In the genomic region with DNA sequence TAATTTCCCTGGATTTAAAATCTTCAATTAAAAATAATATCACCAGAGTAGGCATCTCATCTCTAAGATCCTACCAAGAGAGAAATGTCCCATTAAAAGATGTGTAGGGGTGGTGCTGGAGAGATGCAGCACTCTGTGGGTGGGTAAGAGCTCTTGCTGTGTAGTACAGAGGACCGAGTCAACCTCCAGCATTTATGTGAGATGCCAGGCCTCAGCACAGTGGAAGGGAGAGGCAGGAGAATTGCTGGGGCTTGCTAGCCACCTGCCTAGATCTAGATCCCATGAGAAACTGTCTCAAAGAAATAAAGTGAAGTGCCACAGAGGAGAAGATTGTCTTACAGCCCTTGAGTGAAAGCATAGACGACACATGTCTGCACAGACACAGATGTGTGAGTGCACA, we compare ENCODE assay signal across 18 mouse cellular contexts. TPM values are rescaled to one million over a fixed set of nuclear protein-coding genes. Genes with fewer than 3 reads are reported as not detected.
DNase-seq lines count a peak whose midpoint lies in the region; ATAC-seq and TF ChIP-seq lines count a peak whose summit lies in the region.
"Had no signal": no experiment of that assay in that cellular context is flagged by ENCODE, and none has a peak within 500 bp of the region (broad histone marks: within the 10 kb centered on the region; RNA-seq: fewer than 3 reads in every experiment).

No protein-coding gene starts in this region.

- H3K9ac ChIP-seq in liver, embryonic 11.5 days (ENCODE audit: low read depth, low read length): no peak overlapping the region
- no peak overlapping the region for H3K9ac ChIP-seq in liver, postnatal 0 days (replicated peaks)
- H3K9ac ChIP-seq in MEL (ENCODE audit: control insufficient read depth, low read depth, low read length, poor library complexity, severe bottlenecking): no peak overlapping the region
- H3K9ac ChIP-seq: lung, embryonic 14.5 days; neural tube, embryonic 12.5 days had no signal

- no peak for TF ChIP-seq CTCF in liver, postnatal 0 days (IDR thresholded peaks at IDR 0.05; ENCODE audit: low read depth)
- TF ChIP-seq CTCF in MEL (IDR thresholded peaks at IDR 0.05 in 2 of 3, conservative IDR thresholded peaks at IDR 0.05 in 1 of 3; ENCODE audit: control insufficient read depth in 1 of 3, insufficient read depth in 1 of 3, low read depth in 2 of 3, low read length in 3 of 3, poor library complexity in 1 of 3, severe bottlenecking in 1 of 3): no peak

- H3K9me3 ChIP-seq in liver, embryonic 11.5 days (ENCODE audit: control insufficient read depth, low read length): peaks cover 56% of the 10 kb centered on the region
- H3K9me3 ChIP-seq in liver, postnatal 0 days (ENCODE audit: low read length): peaks cover 46% of the 10 kb centered on the region
- H3K9me3 ChIP-seq in MEL (replicated peaks; ENCODE audit: insufficient read depth, low read length): no peaks in the 10 kb centered on the region

- H3K27ac ChIP-seq in liver, embryonic 11.5 days (ENCODE audit: low read depth, low read length): no peak overlapping the region
- no peak overlapping the region for H3K27ac ChIP-seq in liver, postnatal 0 days (ENCODE audit: low read depth)
- no peak overlapping the region for H3K27ac ChIP-seq in MEL (ENCODE audit: control insufficient read depth, low read depth, low read length)
- H3K27ac ChIP-seq: neural tube, embryonic 12.5 days had no signal

- no peak overlapping the region for H3K4me2 ChIP-seq in liver, embryonic 11.5 days
- H3K4me2 ChIP-seq in liver, postnatal 0 days (ENCODE audit: low read depth, low read length): no peak overlapping the region
- H3K4me2 ChIP-seq: lung, embryonic 14.5 days; neural tube, embryonic 12.5 days had no signal

- TF ChIP-seq POLR2A in MEL (IDR thresholded peaks at IDR 0.05; ENCODE audit: control insufficient read depth in 1 of 2, insufficient read depth in 1 of 2, low read depth in 1 of 2, low read length in 2 of 2, poor library complexity in 1 of 2): no peak

- H3K4me1 ChIP-seq in liver, embryonic 11.5 days (replicated peaks; ENCODE audit: control insufficient read depth, insufficient read depth, low read length): no peaks in the 10 kb centered on the region
- no peaks in the 10 kb centered on the region for H3K4me1 ChIP-seq in liver, postnatal 0 days (ENCODE audit: insufficient read depth)
- H3K4me1 ChIP-seq in MEL (ENCODE audit: control insufficient read depth in 1 of 2, insufficient read depth in 2 of 2, low read length in 2 of 2): no peaks in the 10 kb centered on the region
- H3K4me1 ChIP-seq: megakaryocyte, embryonic 14.5 days; neural tube, embryonic 12.5 days had no signal

- intact Hi-C loops in gastrocnemius, postnatal 14 days (cut with DNase I; ENCODE audit: low total_unique reads): no loop called here
- intact Hi-C loops in gastrocnemius, postnatal 36 days (cut with DNase I): no loop called here

- TF ChIP-seq EP300 in liver, postnatal 0 days (IDR thresholded peaks at IDR 0.05; ENCODE audit: low read depth): no peak
- TF ChIP-seq EP300 in MEL (IDR thresholded peaks at IDR 0.05; ENCODE audit: low read depth in 1 of 2, low read length in 2 of 2): no peak

- H3K4me3 ChIP-seq in liver, embryonic 11.5 days (ENCODE audit: low read depth, low read length): no peak overlapping the region
- H3K4me3 ChIP-seq in liver, postnatal 0 days (ENCODE audit: low read depth, low read length): no peak overlapping the region
- H3K4me3 ChIP-seq in MEL (ENCODE audit: control insufficient read depth in 1 of 2, insufficient read depth in 1 of 2, low read depth in 2 of 2, low read length in 2 of 2): no peak overlapping the region
- H3K4me3 ChIP-seq: erythroblast, embryonic 14.5 days; megakaryocyte, embryonic 14.5 days; neural tube, embryonic 12.5 days had no signal

- ATAC-seq in liver, embryonic 11.5 days (replicated peaks; ENCODE audit: low FRiP score): no peak
- ATAC-seq in liver, postnatal 0 days: no peak
- no peak for ATAC-seq in erythroblast, adult 5-6 weeks (replicated peaks; ENCODE audit: low FRiP score, poor library complexity, severe bottlenecking)

- no peaks in the 10 kb centered on the region for H3K36me3 ChIP-seq in liver, embryonic 11.5 days (ENCODE audit: control insufficient read depth, insufficient read depth, low read length)
- H3K36me3 ChIP-seq in liver, postnatal 0 days (replicated peaks; ENCODE audit: insufficient read depth, low read length): no peaks in the 10 kb centered on the region
- no peaks in the 10 kb centered on the region for H3K36me3 ChIP-seq in MEL (ENCODE audit: control insufficient read depth in 1 of 2, insufficient read depth in 2 of 2, low read length in 2 of 2)
- H3K36me3 ChIP-seq: neural tube, embryonic 12.5 days had no signal

- H3K79me2 ChIP-seq in MEL (ENCODE audit: control insufficient read depth, insufficient read depth, low read length, poor library complexity): no peaks in the 10 kb centered on the region

- TF ChIP-seq RAD21 in MEL (IDR thresholded peaks at IDR 0.05; ENCODE audit: low read depth, low read length): no peak

- no peaks in the 10 kb centered on the region for H3K27me3 ChIP-seq in liver, embryonic 11.5 days (replicated peaks; ENCODE audit: control insufficient read depth, insufficient read depth, low read length)
- no peaks in the 10 kb centered on the region for H3K27me3 ChIP-seq in liver, postnatal 0 days (ENCODE audit: insufficient read depth, low read length)
- H3K27me3 ChIP-seq in MEL (ENCODE audit: control insufficient read depth in 1 of 2, insufficient read depth in 2 of 2, low read length in 2 of 2): no peaks in the 10 kb centered on the region
- H3K27me3 ChIP-seq: megakaryocyte, embryonic 14.5 days; neural tube, embryonic 12.5 days had no signal

- DNase-seq in gastrocnemius, postnatal 25 days: peak; percentile 4
- no peak for DNase-seq in gastrocnemius, postnatal 14 days
- DNase-seq in liver, embryonic 11.5 days (ENCODE audit: low spot score): peak; percentile 30
- no peak for DNase-seq in liver, postnatal 0 days
- peak; percentile 4 for DNase-seq in MEL (ENCODE audit: low read depth, low spot score)
- peak; percentile 8 for DNase-seq in embryo, embryonic 9.5 days (ENCODE audit: extremely low spot score)
- no peak for DNase-seq in gastrocnemius, postnatal 36 days
- DNase-seq: cerebellum, postnatal 14 days; kidney, adult 8-10 months had no signal

- WGBS in liver, embryonic 11.5 days: 50% methylated on average over 2 of the region's 2 CpGs
- 52% methylated on average over 2 of the region's 2 CpGs for WGBS in liver, postnatal 0 days (ENCODE audit: insufficient replicate concordance)

RNA-seq across cellular contexts. Expression of a gene that starts 4.8 kb away (rescaled TPM):
- total RNA-seq in gastrocnemius, postnatal 25 days (2021): under 1 TPM in 1 of 2 experiments, not detected in 1; 0.13 TPM
- under 1 TPM in 1 of 2 experiments, not detected in 1; 0.12 TPM for total RNA-seq in gastrocnemius, postnatal 14 days (2021)
- 0.14 TPM in 1 of 2 replicates, not detected in the other for polyA plus RNA-seq in liver, embryonic 11.5 days (2014; fragmentation: Nextera tagmentation; extraction: Ambion mirVana)
- polyA plus RNA-seq in liver, postnatal 0 days (2015; fragmentation: Nextera tagmentation; extraction: Ambion mirVana): 412 and 437 TPM in 2 replicates
- total RNA-seq in MEL (2012; rRNA removed): not detected in 2 replicates
- polyA plus RNA-seq in MEL (2012; ENCODE audit: insufficient read depth in 1 of 2, insufficient read length in 2 of 2, low read depth in 1 of 2, low replicate concordance in 2 of 2, missing spikeins in 1 of 2): not detected
- not detected in 2 replicates for total RNA-seq in erythroblast, adult 5-6 weeks (2015; ENCODE audit: low replicate concordance)
- total RNA-seq in erythroblast, adult 5-6 weeks (2017; ENCODE audit: low replicate concordance): 0.70 and 1.0 TPM in 2 replicates
- total RNA-seq in gastrocnemius, postnatal 36 days (2021): not detected
- total RNA-seq: layer of hippocampus, postnatal 10 days had no signal
- polyA plus RNA-seq: erythroblast, embryonic 14.5 days; lung, embryonic 14.5 days; neural tube, embryonic 12.5 days had no signal

RNA-seq across cellular contexts. Expression of a gene that starts 10.2 kb away (rescaled TPM):
- total RNA-seq in gastrocnemius, postnatal 25 days (2021): not detected
- not detected for total RNA-seq in gastrocnemius, postnatal 14 days (2021)
- polyA plus RNA-seq in liver, embryonic 11.5 days (2014; fragmentation: Nextera tagmentation; extraction: Ambion mirVana): 1.3 and 1.5 TPM in 2 replicates
- polyA plus RNA-seq in liver, postnatal 0 days (2015; fragmentation: Nextera tagmentation; extraction: Ambion mirVana): 0.61 and 0.66 TPM in 2 replicates
- 0.20 and 0.27 TPM in 2 replicates for total RNA-seq in MEL (2012; rRNA removed)
- 1 to 10 TPM in 1 of 2 experiments, not detected in 1; 2.5 TPM for polyA plus RNA-seq in MEL (2012; ENCODE audit: insufficient read depth in 1 of 2, insufficient read length in 2 of 2, low read depth in 1 of 2, low replicate concordance in 2 of 2, missing spikeins in 1 of 2)
- 1.7 TPM in 1 of 2 replicates, not detected in the other for total RNA-seq in erythroblast, adult 5-6 weeks (2015; ENCODE audit: low replicate concordance)
- total RNA-seq in erythroblast, adult 5-6 weeks (2017; ENCODE audit: low replicate concordance): 0.17 and 0.70 TPM in 2 replicates
- total RNA-seq in gastrocnemius, postnatal 36 days (2021): not detected
- total RNA-seq: gastrocnemius, adult 8-10 months had no signal
- polyA plus RNA-seq: erythroblast, embryonic 14.5 days had no signal

RNA-seq across cellular contexts. Expression of a gene that starts 11.0 kb away (rescaled TPM):
- total RNA-seq in gastrocnemius, postnatal 25 days (2021): under 1 TPM in 1 of 2 experiments, not detected in 1; 0.27 TPM
- under 1 TPM; 0.22 to 0.39 TPM for total RNA-seq in gastrocnemius, postnatal 14 days (2021)
- polyA plus RNA-seq in liver, embryonic 11.5 days (2014; fragmentation: Nextera tagmentation; extraction: Ambion mirVana): 7.9 and 10.4 TPM in 2 replicates
- 7.1 and 7.8 TPM in 2 replicates for polyA plus RNA-seq in liver, postnatal 0 days (2015; fragmentation: Nextera tagmentation; extraction: Ambion mirVana)
- total RNA-seq in MEL (2012; rRNA removed): not detected in 2 replicates
- not detected for polyA plus RNA-seq in MEL (2012; ENCODE audit: insufficient read depth in 1 of 2, insufficient read length in 2 of 2, low read depth in 1 of 2, low replicate concordance in 2 of 2, missing spikeins in 1 of 2)
- total RNA-seq in erythroblast, adult 5-6 weeks (2015; ENCODE audit: low replicate concordance): 5.6 and 20.9 TPM in 2 replicates
- 5.4 and 9.1 TPM in 2 replicates for total RNA-seq in erythroblast, adult 5-6 weeks (2017; ENCODE audit: low replicate concordance)
- total RNA-seq in gastrocnemius, postnatal 36 days (2021): not detected
- total RNA-seq: gastrocnemius, adult 8-10 months had no signal

RNA-seq across cellular contexts. Expression of a gene that starts 16.1 kb away (rescaled TPM):
- total RNA-seq in gastrocnemius, postnatal 25 days (2021): under 1 TPM in 1 of 2 experiments, not detected in 1; 0.27 TPM
- not detected for total RNA-seq in gastrocnemius, postnatal 14 days (2021)
- polyA plus RNA-seq in liver, embryonic 11.5 days (2014; fragmentation: Nextera tagmentation; extraction: Ambion mirVana): not detected in 2 replicates
- polyA plus RNA-seq in liver, postnatal 0 days (2015; fragmentation: Nextera tagmentation; extraction: Ambion mirVana): not detected in 2 replicates
- total RNA-seq in MEL (2012; rRNA removed): not detected in 2 replicates
- polyA plus RNA-seq in MEL (2012; ENCODE audit: insufficient read depth in 1 of 2, insufficient read length in 2 of 2, low read depth in 1 of 2, low replicate concordance in 2 of 2, missing spikeins in 1 of 2): not detected
- not detected in 2 replicates for total RNA-seq in erythroblast, adult 5-6 weeks (2015; ENCODE audit: low replicate concordance)
- not detected in 2 replicates for total RNA-seq in erythroblast, adult 5-6 weeks (2017; ENCODE audit: low replicate concordance)
- total RNA-seq in gastrocnemius, postnatal 36 days (2021): not detected
- total RNA-seq: layer of hippocampus, postnatal 10 days; left cerebral cortex, postnatal 36 days had no signal
- polyA plus RNA-seq: erythroblast, embryonic 14.5 days; heart, embryonic 16.5 days; lung, embryonic 14.5 days; neural tube, embryonic 12.5 days had no signal

RNA-seq across cellular contexts. Expression of a gene that starts 50.7 kb away (rescaled TPM):
- not detected for total RNA-seq in gastrocnemius, postnatal 25 days (2021)
- total RNA-seq in gastrocnemius, postnatal 14 days (2021): under 1 TPM; 0.14 to 0.33 TPM
- not detected in 2 replicates for polyA plus RNA-seq in liver, embryonic 11.5 days (2014; fragmentation: Nextera tagmentation; extraction: Ambion mirVana)
- 0.08 and 0.19 TPM in 2 replicates for polyA plus RNA-seq in liver, postnatal 0 days (2015; fragmentation: Nextera tagmentation; extraction: Ambion mirVana)
- total RNA-seq in MEL (2012; rRNA removed): not detected in 2 replicates
- polyA plus RNA-seq in MEL (2012; ENCODE audit: insufficient read depth in 1 of 2, insufficient read length in 2 of 2, low read depth in 1 of 2, low replicate concordance in 2 of 2, missing spikeins in 1 of 2): not detected
- not detected in 2 replicates for total RNA-seq in erythroblast, adult 5-6 weeks (2015; ENCODE audit: low replicate concordance)
- not detected in 2 replicates for total RNA-seq in erythroblast, adult 5-6 weeks (2017; ENCODE audit: low replicate concordance)
- total RNA-seq in gastrocnemius, postnatal 36 days (2021): under 1 TPM in 1 of 2 experiments, not detected in 1; 0.22 TPM
- total RNA-seq: gastrocnemius, adult 8-10 months; layer of hippocampus, postnatal 10 days; left cerebral cortex, postnatal 36 days had no signal
- polyA plus RNA-seq: erythroblast, embryonic 14.5 days; heart, embryonic 16.5 days; lung, embryonic 14.5 days; neural tube, embryonic 12.5 days had no signal

Comparison
In these comparisons a context has a peak if more than half of its experiments do, and no peak if none do; other contexts are left out.
1. DNase-seq: peak in gastrocnemius, postnatal 25 days (single experiment), liver, embryonic 11.5 days (single experiment), MEL (single experiment) and embryo, embryonic 9.5 days (single experiment); none in gastrocnemius, postnatal 14 days (single experiment), liver, postnatal 0 days (single experiment) and gastrocnemius, postnatal 36 days (0 of 2).